Mouse (Mus musculus) ES-Bruce4 (cell line): ENCODE results near the gene Car4.

Experiments
- CTCF ChIP-seq: IDR thresholded peaks from one replicate; pipeline ENCODE4 v1.8.1; 2011; ENCODE audit warnings: low read depth, low read length
- EP300 ChIP-seq: IDR thresholded peaks from 2 replicates; pipeline ENCODE4 v1.6.1; 2011; ENCODE audit warnings: low read depth, low read length; ENCODE audit not compliant: insufficient read depth

GRCm38 (mm10) chr11:84910411-84910810, 47.2 kb upstream of the Car4 start:
- TF ChIP-seq CTCF (no peak), EP300 (no peak)
